Mouse (Mus musculus) lung, adult 2 months (tissue): ENCODE results near the gene Gtf3c5. TPM values are rescaled to one million over a fixed set of nuclear protein-coding genes. Genes with fewer than 3 reads are reported as not detected.
A peak's percentile ranks its signal among the peaks of the same experiment; 100 is the strongest.

ENCODE experiments used
- DNase-seq: peaks from one replicate; pipeline ENCODE4 v3.0.0; 2022
- H3K4me1 ChIP-seq: fragments of 200-500 bp; 2 replicates; pipeline ENCODE4 v1.6.1; 2011; ENCODE audit warnings: low read length; ENCODE audit not compliant: control insufficient read depth, insufficient read depth
- H3K4me3 ChIP-seq: fragments of 200-500 bp; replicated peaks from 2 replicates; pipeline ENCODE3; 2011; ENCODE audit warnings: low read depth, mild to moderate bottlenecking, control low read depth, low read length; ENCODE audit errors: extremely low read depth
- CTCF ChIP-seq: fragments of 200-500 bp; IDR thresholded peaks from 2 replicates; pipeline ENCODE4 v1.5.1; 2011; ENCODE audit warnings: mild to moderate bottlenecking, low read length, control low read depth; ENCODE audit not compliant: insufficient read depth
- POLR2A ChIP-seq: fragments of 200-500 bp; IDR thresholded peaks from 2 replicates; pipeline ENCODE4 v1.6.1; 2011; ENCODE audit warnings: low read depth, mild to moderate bottlenecking, control low read depth, low read length, borderline replicate concordance; ENCODE audit errors: extremely low read depth
- WGBS: fragments of 180-500 bp; shearing (Covaris S2); methylation state at CpG from one replicate; pipeline ENCODE4 v1.1.7; 2018; 5-methylcytosine and 5-hydroxymethylcytosine counted together
- polyA plus RNA-seq: library from polyadenylated mRNA; depleted of rRNA; stranded (reverse); fragments of >200 nt; gene quantifications from 2 replicates; pipeline ENCODE4 v1.2.3, GENCODE M21; 2012

Gene Gtf3c5
- polyA plus RNA-seq, 1 experiment, result 27.3 TPM

DNA sequence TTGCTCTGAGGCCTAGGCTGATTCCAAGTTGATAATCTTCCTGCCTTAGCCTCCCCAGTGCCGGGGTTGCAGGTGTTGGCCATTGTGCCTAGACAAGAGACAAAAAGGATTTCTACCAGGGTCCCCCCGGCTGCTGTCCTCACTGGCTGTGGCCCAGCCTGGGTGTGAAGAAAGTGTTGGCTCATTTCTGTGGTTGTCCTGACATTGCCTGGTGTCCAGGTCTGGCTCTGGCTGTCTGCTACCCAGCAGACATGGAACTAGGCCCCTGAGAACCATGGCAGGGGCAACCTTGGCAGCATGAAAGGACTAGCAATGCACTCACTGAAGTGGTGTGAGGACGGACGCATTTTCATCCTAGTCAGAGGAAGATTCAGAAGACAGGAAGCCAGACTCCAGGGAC, 53.7 kb downstream of the Gtf3c5 start:
- TF ChIP-seq CTCF (no peak), POLR2A (no peak)
- no peak for DNase-seq
- Histone ChIP-seq H3K4me1 (peaks cover 18% of the 10 kb centered on the region), H3K4me3 (no peak overlapping the region)
- 68% methylated on average over 4 of the region's 4 CpGs for WGBS

DNA sequence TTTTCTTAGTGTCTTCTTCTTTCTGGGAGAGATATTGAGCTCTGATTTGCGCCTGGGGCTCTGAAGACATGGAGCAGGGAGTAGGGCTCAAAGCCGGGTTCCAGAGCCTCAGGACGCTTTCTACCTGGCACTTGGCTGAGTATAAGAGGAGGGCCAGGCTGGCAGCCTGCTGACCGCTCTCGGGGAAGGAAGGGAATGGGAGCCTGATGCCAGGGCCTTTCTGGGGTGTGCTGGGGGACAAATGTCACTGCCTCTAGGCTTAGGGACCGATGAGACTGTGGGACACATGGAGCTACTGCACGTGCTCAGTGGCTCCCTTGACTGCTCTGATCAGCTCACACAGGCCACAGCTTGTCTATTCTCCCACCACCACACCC, 55.2 kb downstream of the Gtf3c5 start:
- 78% methylated on average over 7 of the region's 7 CpGs for WGBS
- H3K4me3 ChIP-seq, result no peak overlapping the region
- no peak for TF ChIP-seq POLR2A
- TF ChIP-seq CTCF, result no peak
- no peak for DNase-seq
- peaks cover 32% of the 10 kb centered on the region for H3K4me1 ChIP-seq

DNA sequence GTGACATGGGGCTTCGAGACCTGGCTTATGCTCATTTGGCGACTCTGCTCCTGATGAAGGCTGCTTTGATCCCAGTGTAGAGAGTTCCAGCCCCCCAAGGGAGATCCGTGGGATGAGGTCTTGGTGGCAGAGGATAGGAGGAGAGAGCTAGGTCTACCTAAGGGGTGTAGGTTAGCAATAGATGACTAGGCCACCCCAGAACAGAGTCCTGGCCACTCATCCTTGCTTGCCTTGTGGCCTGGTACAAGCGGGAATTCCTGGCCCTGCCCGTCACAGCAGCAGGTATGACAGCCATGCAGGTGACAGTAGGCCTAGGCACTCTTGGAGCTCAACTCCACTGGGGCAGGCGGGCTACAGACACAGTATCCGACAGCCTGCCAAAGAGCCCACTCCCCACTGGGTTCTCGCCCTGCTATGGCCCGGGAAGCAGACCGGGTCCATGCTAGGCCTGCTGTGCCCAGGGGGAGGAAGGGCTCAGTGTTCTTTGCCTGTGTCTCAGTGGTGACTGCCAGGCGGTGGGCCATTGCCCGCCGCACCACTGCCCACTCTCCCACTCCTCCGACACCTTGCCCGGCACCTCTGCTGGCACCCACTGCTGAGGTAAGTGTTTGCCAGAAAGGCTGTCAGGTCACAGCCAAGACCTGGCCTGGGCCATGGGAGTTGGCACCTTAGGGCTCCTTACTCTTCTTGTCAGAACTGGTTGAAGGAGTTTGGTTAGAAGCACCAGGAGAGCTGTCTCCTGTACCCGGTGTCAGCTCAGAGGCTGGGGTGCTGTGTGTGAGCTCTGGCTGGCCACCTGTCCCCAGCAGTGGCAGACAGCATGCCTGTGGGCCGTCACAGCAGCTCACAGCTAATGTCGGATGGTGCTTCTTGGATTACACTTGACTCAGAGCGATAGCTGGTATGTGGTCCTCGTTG, 55.9 kb downstream of the Gtf3c5 start:
- Histone ChIP-seq H3K4me1 (peaks cover 32% of the 10 kb centered on the region), H3K4me3 (no peak overlapping the region)
- TF ChIP-seq POLR2A (no peak), CTCF (no peak)
- no peak for DNase-seq
- 88% methylated on average over 20 of the region's 20 CpGs for WGBS

DNA sequence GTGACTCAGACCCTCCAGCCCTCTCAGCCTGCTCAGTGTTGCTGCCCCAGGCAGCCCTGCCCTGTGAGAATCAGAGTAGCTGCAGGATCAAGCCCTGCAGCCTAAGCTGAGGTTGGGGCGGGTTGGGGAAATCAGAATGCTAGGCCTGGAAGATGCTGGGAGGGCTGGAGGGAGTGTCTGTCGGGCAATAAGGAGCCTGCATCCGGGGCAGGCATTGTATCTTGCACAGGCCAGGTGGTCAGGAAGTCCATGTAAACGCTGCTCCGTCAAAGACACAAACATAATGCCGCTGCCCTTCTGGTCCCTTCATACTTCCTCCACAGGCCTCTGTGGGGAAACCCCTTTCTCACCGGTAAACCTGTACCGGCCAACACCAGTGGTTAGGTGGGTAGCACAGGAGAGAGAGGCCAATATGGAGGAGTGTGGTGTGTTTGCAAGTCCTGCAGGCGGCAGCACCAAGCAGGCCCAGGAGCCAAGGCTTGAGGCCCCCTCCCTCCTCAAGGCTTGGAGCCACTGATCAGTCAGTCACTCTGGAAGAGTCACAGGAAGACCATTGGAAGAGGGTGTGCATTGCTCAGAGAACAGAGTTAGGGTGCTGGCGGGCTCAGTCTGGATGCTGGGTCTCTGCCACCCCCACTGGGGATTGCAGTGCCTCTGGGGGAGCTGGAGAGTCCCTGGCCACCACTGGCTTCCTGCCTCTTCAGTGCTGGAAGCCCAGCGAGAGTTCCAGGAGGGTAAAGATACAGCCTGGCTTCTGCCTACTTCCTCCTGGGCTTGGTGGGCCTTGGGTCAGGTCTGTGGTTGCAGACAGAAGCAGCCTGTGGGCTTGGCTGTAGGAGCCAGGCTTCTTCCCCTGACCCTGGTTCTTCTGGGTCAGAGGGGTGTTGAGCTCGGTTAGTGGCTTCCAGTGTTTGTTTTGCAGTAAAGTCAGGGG, 57.3 kb downstream of the Gtf3c5 start:
- TF ChIP-seq POLR2A (no peak), CTCF (peak; percentile 47)
- H3K4me1 ChIP-seq, result peaks cover 38% of the 10 kb centered on the region
- no peak overlapping the region for H3K4me3 ChIP-seq
- 14% methylated on average over 12 of the region's 12 CpGs for WGBS
- DNase-seq, result no peak

GRCm38 (mm10) chr2:28525219-28525942, 58.2 kb downstream of the Gtf3c5 start:
- TF ChIP-seq POLR2A (peak; percentile 51; the same call in 1 of the 2 replicates), CTCF (no peak)
- DNase-seq, result peak; percentile 75
- WGBS, result 12% methylated on average over 11 of the region's 11 CpGs
- Histone ChIP-seq H3K4me1 (peaks cover 38% of the 10 kb centered on the region), H3K4me3 (no peak overlapping the region)

GRCm38 (mm10) chr2:28524406-28524805, 59.1 kb downstream of the Gtf3c5 start:
- WGBS, result 77% methylated on average over 10 of the region's 10 CpGs
- Histone ChIP-seq H3K4me3 (no peak overlapping the region), H3K4me1 (peaks cover 38% of the 10 kb centered on the region)
- no peak for TF ChIP-seq POLR2A
- TF ChIP-seq CTCF, result no peak
- DNase-seq, result no peak

- 14% methylated on average over 5 of the region's 5 CpGs for WGBS
- Histone ChIP-seq H3K4me3 (no peak overlapping the region), H3K4me1 (peaks cover 38% of the 10 kb centered on the region)
- peak; percentile 89 for DNase-seq
- TF ChIP-seq CTCF (no peak), POLR2A (peak; percentile 37; the same call in 1 of the 2 replicates)
Measured at GRCm38 (mm10) chr2:28523643-28524117, 59.9 kb downstream of the Gtf3c5 start.

- Histone ChIP-seq H3K4me1 (peaks cover 43% of the 10 kb centered on the region), H3K4me3 (no peak overlapping the region)
- 70% methylated on average over 4 of the region's 4 CpGs for WGBS
- TF ChIP-seq POLR2A (no peak), CTCF (no peak)
- no peak for DNase-seq
Measured at GRCm38 (mm10) chr2:28522166-28522565, 61.4 kb downstream of the Gtf3c5 start.

DNA sequence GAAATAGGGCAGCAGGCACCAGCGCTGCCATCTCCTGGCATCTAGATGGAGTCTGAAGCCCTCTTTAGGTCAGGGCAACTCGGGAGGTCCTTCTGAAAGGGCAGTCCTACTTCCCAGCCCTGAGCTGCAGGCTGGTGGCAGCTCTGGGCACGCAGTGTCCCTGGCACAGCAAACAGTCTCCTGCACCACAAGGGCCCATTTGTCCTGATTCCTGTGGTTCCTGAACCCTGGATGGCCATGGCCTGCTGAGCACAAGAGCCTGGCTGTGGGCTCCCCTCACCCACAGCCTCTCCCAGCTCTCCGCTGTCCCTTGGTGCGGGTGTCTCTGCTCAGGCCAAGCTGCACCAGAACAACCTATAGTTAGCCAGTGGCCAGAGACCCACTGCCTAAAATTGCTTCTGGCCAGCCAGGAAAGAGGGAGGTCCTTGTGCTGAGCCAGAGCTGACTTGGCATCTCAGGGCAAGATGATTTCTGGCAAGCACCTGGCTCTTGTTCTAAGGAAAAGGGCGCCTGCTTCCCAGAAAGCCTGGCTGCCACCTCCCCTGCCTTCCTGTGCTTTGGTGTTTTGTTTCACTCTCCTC, 61.9 kb downstream of the Gtf3c5 start:
- 67% methylated on average over 6 of the region's 6 CpGs for WGBS
- TF ChIP-seq CTCF (no peak), POLR2A (no peak)
- Histone ChIP-seq H3K4me3 (no peak overlapping the region), H3K4me1 (peaks cover 43% of the 10 kb centered on the region)
- DNase-seq, result no peak
